Mouse (Mus musculus) embryo, embryonic 10 days (tissue): Measurements from ENCODE around the gene Olfr516.
A peak's percentile ranks its signal among the peaks of the same experiment; 100 is the strongest.

ENCODE experiments used
- DNase-seq: peaks from one replicate; pipeline ENCODE4 v3.0.0-alpha.2; 2015; ENCODE audit warnings: low spot score

The Olfr516 gene

GRCm38 (mm10) chr7:108850429-108850828, at the start of gene Olfr516:
Gene Olfr516, minus strand, starts transcription at chr7:108850529.
- DNase-seq: no peak

GRCm38 (mm10) chr7:108894320-108894719, 44.0 kb upstream of the Olfr516 start, which contains the start of gene Olfr519:
Gene Olfr519, minus strand, starts transcription at chr7:108894420.
- DNase-seq: no peak

GRCm38 (mm10) chr7:108884906-108885305, 34.6 kb upstream of the Olfr516 start, which contains the start of gene Olfr518:
Gene Olfr518, minus strand, starts transcription at chr7:108885006.
- DNase-seq: no peak

- no peak for DNase-seq
Measured at GRCm38 (mm10) chr7:108872279-108872678, 21.9 kb upstream of the Olfr516 start, which contains the start of gene Olfr517. Gene Olfr517, minus strand, starts transcription at chr7:108872379.

GRCm38 (mm10) chr7:108825897-108826296, 24.4 kb downstream of the Olfr516 start, which contains the start of gene Olfr514:
Gene Olfr514, minus strand, starts transcription at chr7:108825997.
- no peak for DNase-seq

DNA sequence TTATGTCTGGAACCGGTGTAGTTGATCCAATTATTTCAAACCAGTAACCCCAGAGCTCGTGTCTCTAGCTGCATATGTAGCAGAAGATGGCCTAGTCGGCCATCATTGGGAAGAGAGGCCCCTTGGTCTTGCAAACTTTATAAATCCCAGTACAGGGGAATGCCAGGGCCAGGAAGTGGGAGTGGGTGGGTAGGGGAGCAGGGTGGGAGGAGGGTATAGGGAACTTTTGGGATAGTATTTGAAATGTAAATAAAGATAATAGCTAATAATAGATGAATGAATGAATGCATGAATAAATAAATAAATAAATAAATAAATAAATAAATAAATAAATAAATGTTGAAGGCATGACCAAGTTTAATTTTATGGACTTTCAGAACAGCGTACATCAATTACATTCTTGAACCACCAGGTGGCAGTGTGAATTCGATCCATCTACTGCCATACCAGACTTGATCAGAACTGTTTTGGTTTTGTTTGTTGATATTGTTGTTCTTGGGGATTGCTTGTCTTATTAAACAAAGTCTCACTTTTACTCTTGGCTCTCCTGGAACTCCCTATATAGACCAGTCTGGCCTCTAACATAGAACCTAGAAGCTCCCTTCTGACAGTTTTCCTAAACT, 35.6 kb downstream of the Olfr516 start:
- peak; percentile 82 for DNase-seq

DNA sequence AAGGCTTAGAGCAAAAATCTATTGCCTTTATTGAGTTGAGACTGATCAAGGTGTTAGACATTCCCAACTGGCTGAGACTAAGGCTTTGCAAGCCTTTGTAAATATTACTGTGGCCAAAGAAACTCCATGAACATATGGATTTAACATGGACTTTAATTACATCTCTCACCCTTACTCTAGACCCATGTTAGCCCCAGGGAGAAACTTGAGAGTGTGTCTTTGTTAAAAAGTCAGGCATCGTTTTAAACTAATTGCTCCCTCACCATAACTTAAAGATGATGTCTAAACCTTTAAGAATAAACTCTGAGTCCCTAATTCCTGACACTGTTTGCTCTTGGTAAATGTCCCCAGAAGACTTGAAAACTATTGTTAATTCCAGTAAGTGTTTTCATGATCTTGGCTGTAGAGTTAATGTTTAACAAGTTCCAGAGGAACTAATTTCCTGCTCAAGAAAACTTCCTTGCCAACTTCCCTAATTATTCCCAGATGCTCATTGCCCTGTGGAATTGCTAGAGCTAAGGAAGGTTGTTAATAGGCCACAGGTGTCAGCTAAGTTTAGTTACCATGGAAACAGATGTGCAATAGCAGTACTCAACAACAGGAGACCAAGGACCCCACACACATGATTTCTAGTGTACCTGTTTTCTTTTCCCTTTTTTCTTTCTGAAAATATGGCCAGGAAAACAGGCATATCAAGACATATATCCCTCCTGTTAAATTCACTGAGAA, 53.0 kb downstream of the Olfr516 start:
- DNase-seq: peak; percentile 83
